Mouse (Mus musculus) hindbrain, postnatal 0 days (tissue): Measurements from ENCODE around the gene Gm8764. TPM values are rescaled to one million over a fixed set of nuclear protein-coding genes. Genes with fewer than 3 reads are reported as not detected.
"Not testable (repeated sequence)": the region's sequence is repeated elsewhere in the genome, so short reads cannot be mapped to it uniquely, and the experiment has no call there.

Experiments
- ATAC-seq: fragments of 200-750 bp; cut with Nextera tagmentation; 2 replicates; pipeline ENCODE4 v1.8.0; 2017; ENCODE audit warnings: mild to moderate bottlenecking, moderate TSS enrichment, moderate library complexity
- DNase-seq: peaks from one replicate; pipeline ENCODE4 v3.0.0-alpha.2; 2015; ENCODE audit warnings: low spot score
- H3K27ac ChIP-seq: fragments of 300-500 bp; sonication (generic); 2 replicates; pipeline ENCODE4 v1.5.1; 2014; ENCODE audit warnings: mild to moderate bottlenecking
- H3K27me3 ChIP-seq: fragments of 300-500 bp; sonication (generic); 2 replicates; pipeline ENCODE4 v1.6.1; 2014; ENCODE audit warnings: low read length, mixed read lengths; ENCODE audit not compliant: insufficient read depth
- H3K36me3 ChIP-seq: fragments of 300-500 bp; sonication (generic); 2 replicates; pipeline ENCODE4 v1.6.1; 2014; ENCODE audit warnings: low read length, mixed read lengths; ENCODE audit not compliant: insufficient read depth
- H3K4me1 ChIP-seq: fragments of 300-500 bp; sonication (generic); 2 replicates; pipeline ENCODE4 v1.6.1; 2014; ENCODE audit warnings: antibody characterized with exemption, low read length, mixed read lengths; ENCODE audit not compliant: insufficient read depth
- H3K4me2 ChIP-seq: fragments of 300-500 bp; sonication (generic); 2 replicates; pipeline ENCODE4 v1.6.1; 2014; ENCODE audit warnings: low read depth, mild to moderate bottlenecking, low read length, moderate library complexity, mixed read lengths
- H3K4me3 ChIP-seq: fragments of 300-500 bp; sonication (generic); 2 replicates; pipeline ENCODE4 v1.5.1; 2014; ENCODE audit warnings: low read length
- H3K9ac ChIP-seq: fragments of 300-500 bp; sonication (generic); replicated peaks from 2 replicates; pipeline ENCODE4 v1.6.1; 2014; ENCODE audit warnings: mild to moderate bottlenecking, low read length, moderate library complexity, mixed read lengths
- H3K9me3 ChIP-seq: fragments of 300-500 bp; sonication (generic); 2 replicates; pipeline ENCODE4 v1.6.1; 2016; ENCODE audit warnings: low read length, mixed read lengths
- CTCF ChIP-seq: IDR thresholded peaks from 2 replicates; pipeline ENCODE4 v1.5.1; 2016; ENCODE audit warnings: antibody characterized with exemption, control low read depth, low read depth
- WGBS: fragments of 180-500 bp; shearing (Covaris S2); extraction: QIAGEN DNeasy Blood & Tissue Kit; methylation state at CpG from one replicate; pipeline ENCODE4 v1.1.7; 2014; 5-methylcytosine and 5-hydroxymethylcytosine counted together
- polyA plus RNA-seq: library from polyadenylated mRNA; unstranded; fragments of >200 nt; fragmentation: Nextera tagmentation; extraction: Ambion mirVana; gene quantifications from 2 replicates; pipeline ENCODE4 v1.2.1, GENCODE M21; 2015
- total RNA-seq: library from RNA; depleted of rRNA; stranded (reverse); fragments of >200 nt; gene quantifications from 2 replicates; pipeline ENCODE4 v1.2.3, GENCODE M21; 2014; rRNA removed

Gene Gm8764
- total RNA-seq (not detected in 2 replicates), polyA plus RNA-seq (not detected in 2 replicates)

- no CpG with 5 or more reads among the region's 3 CpGs for WGBS
- not testable (repeated sequence) for H3K9me3 ChIP-seq, H3K27ac ChIP-seq, H3K4me1 ChIP-seq, H3K36me3 ChIP-seq, H3K4me3 ChIP-seq, H3K9ac ChIP-seq, DNase-seq, H3K4me2 ChIP-seq, ATAC-seq, H3K27me3 ChIP-seq
These were observed at the start of gene Gm8764 for GRCm38 (mm10) chr10:104159706-104160105. TSS of gene Gm8764 (plus strand) at chr10:104160006.

- Histone ChIP-seq H3K27ac (no peak overlapping the region), H3K4me3 (no peak overlapping the region), H3K36me3 (no peaks in the 10 kb centered on the region), H3K4me1 (no peaks in the 10 kb centered on the region), H3K9me3 (no peaks in the 10 kb centered on the region), H3K9ac (no peak overlapping the region), H3K4me2 (no peak overlapping the region), H3K27me3 (no peaks in the 10 kb centered on the region)
- no peak for TF ChIP-seq CTCF
- DNase-seq (no peak), ATAC-seq (no peak)
- 64% methylated on average over 3 of the region's 3 CpGs for WGBS
These were observed 49.8 kb upstream of the Gm8764 start for GRCm38 (mm10) chr10:104110044-104110443.

- Histone ChIP-seq H3K4me2 (no peak overlapping the region), H3K27me3 (no peaks in the 10 kb centered on the region), H3K9ac (no peak overlapping the region), H3K36me3 (no peaks in the 10 kb centered on the region), H3K4me3 (no peak overlapping the region), H3K4me1 (no peaks in the 10 kb centered on the region), H3K9me3 (no peaks in the 10 kb centered on the region), H3K27ac (no peak overlapping the region)
- DNase-seq (no peak), ATAC-seq (no peak)
- TF ChIP-seq CTCF, result no peak
- 88% methylated on average over 2 of the region's 2 CpGs for WGBS
These were observed 41.5 kb upstream of the Gm8764 start for GRCm38 (mm10) chr10:104118312-104118711.

DNA sequence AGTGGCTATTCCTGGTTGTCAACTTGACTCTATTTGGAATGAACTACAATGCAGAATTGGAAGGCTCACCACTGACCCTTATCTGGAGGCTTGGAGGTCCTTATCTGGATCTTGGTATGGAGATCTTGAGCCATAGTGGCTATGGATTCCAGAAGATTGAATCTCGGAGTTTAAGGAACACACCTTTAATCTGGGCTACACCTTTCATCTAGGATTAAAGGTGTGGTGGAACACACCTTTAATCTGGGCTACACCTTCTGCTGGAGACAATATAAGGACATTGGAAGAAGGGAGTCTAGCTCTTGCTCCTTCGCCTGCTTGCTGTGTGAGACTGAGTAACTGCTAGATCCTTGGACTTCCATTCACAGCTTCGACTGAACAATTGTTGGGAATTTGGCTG lies 17.1 kb upstream of the Gm8764 start, which contains the start of gene Gm21293:
Gm21293 (plus strand) TSS at position 301 of the 400 bp plus-strand sequence.
- not testable (repeated sequence) for DNase-seq, H3K4me2 ChIP-seq, ATAC-seq, H3K4me3 ChIP-seq, H3K9ac ChIP-seq, H3K27ac ChIP-seq, H3K9me3 ChIP-seq, H3K27me3 ChIP-seq, H3K36me3 ChIP-seq, H3K4me1 ChIP-seq
- WGBS, result no CpG with 5 or more reads among the region's 3 CpGs

DNA sequence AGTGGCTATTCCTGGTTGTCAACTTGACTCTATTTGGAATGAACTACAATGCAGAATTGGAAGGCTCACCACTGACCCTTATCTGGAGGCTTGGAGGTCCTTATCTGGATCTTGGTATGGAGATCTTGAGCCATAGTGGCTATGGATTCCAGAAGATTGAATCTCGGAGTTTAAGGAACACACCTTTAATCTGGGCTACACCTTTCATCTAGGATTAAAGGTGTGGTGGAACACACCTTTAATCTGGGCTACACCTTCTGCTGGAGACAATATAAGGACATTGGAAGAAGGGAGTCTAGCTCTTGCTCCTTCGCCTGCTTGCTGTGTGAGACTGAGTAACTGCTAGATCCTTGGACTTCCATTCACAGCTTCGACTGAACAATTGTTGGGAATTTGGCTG lies 8.6 kb upstream of the Gm8764 start, which contains the start of gene Gm6763:
Gm6763 (plus strand) TSS at position 301 of the 400 bp plus-strand sequence.
- not testable (repeated sequence) for H3K4me2 ChIP-seq, H3K27ac ChIP-seq, H3K27me3 ChIP-seq, ATAC-seq, H3K9me3 ChIP-seq, H3K36me3 ChIP-seq, H3K9ac ChIP-seq, DNase-seq, H3K4me3 ChIP-seq, H3K4me1 ChIP-seq
- WGBS, result no CpG with 5 or more reads among the region's 3 CpGs

GRCm38 (mm10) chr10:104168215-104168614 lies 8.4 kb downstream of the Gm8764 start, which contains the start of gene Gm21304:
TSS of gene Gm21304 (plus strand) at chr10:104168515.
- no CpG with 5 or more reads among the region's 3 CpGs for WGBS
- H3K9ac ChIP-seq, H3K4me2 ChIP-seq, H3K36me3 ChIP-seq, H3K27me3 ChIP-seq, H3K4me3 ChIP-seq, ATAC-seq, H3K4me1 ChIP-seq, H3K27ac ChIP-seq, H3K9me3 ChIP-seq, DNase-seq: not testable (repeated sequence)

GRCm38 (mm10) chr10:104176724-104177123 lies 16.9 kb downstream of the Gm8764 start, which contains the start of gene Gm21312:
TSS of gene Gm21312 (plus strand) at chr10:104177024.
- WGBS, result no CpG with 5 or more reads among the region's 3 CpGs

DNA sequence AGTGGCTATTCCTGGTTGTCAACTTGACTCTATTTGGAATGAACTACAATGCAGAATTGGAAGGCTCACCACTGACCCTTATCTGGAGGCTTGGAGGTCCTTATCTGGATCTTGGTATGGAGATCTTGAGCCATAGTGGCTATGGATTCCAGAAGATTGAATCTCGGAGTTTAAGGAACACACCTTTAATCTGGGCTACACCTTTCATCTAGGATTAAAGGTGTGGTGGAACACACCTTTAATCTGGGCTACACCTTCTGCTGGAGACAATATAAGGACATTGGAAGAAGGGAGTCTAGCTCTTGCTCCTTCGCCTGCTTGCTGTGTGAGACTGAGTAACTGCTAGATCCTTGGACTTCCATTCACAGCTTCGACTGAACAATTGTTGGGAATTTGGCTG lies 25.4 kb downstream of the Gm8764 start, which contains the start of gene Gm20765:
Gm20765 (plus strand) TSS at position 301 of the 400 bp plus-strand sequence.
- no CpG with 5 or more reads among the region's 3 CpGs for WGBS
- not testable (repeated sequence) for ATAC-seq, H3K9me3 ChIP-seq, H3K27ac ChIP-seq, DNase-seq, H3K4me3 ChIP-seq, H3K9ac ChIP-seq, H3K4me1 ChIP-seq, H3K36me3 ChIP-seq, H3K27me3 ChIP-seq, H3K4me2 ChIP-seq

More at GRCm38 (mm10) chr10:104176724-104177123, 16.9 kb downstream of the Gm8764 start, which contains the start of gene Gm21312:
- ATAC-seq, H3K27ac ChIP-seq, H3K27me3 ChIP-seq, H3K4me2 ChIP-seq, DNase-seq, H3K36me3 ChIP-seq, H3K9ac ChIP-seq, H3K4me3 ChIP-seq, H3K9me3 ChIP-seq, H3K4me1 ChIP-seq: not testable (repeated sequence)

DNA sequence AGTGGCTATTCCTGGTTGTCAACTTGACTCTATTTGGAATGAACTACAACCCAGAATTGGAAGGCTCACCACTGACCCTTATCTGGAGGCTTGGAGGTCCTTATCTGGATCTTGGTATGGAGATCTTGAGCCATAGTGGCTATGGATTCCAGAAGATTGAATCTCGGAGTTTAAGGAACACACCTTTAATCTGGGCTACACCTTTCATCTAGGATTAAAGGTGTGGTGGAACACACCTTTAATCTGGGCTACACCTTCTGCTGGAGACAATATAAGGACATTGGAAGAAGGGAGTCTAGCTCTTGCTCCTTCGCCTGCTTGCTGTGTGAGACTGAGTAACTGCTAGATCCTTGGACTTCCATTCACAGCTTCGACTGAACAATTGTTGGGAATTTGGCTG lies 33.9 kb downstream of the Gm8764 start, which contains the start of gene Gm4340:
Gm4340 (plus strand) TSS at position 301 of the 400 bp plus-strand sequence.
- H3K4me2 ChIP-seq, H3K27ac ChIP-seq, H3K27me3 ChIP-seq, DNase-seq, H3K9me3 ChIP-seq, H3K4me3 ChIP-seq, H3K36me3 ChIP-seq, H3K9ac ChIP-seq, H3K4me1 ChIP-seq, ATAC-seq: not testable (repeated sequence)
- WGBS, result no CpG with 5 or more reads among the region's 3 CpGs
